Mouse (Mus musculus) gastrocnemius, adult 2 months (tissue): Measurements from ENCODE around the gene Pdia5. TPM values are rescaled to one million over a fixed set of nuclear protein-coding genes. Genes with fewer than 3 reads are reported as not detected.

ENCODE experiments used
- DNase-seq: peaks from one replicate; pipeline ENCODE4 v3.0.0; 2022
- H3K27ac ChIP-seq: fragments of 200-600 bp; 2 replicates; pipeline ENCODE4 v1.8.1; 2022; ENCODE audit warnings: mild to moderate bottlenecking
- H3K4me3 ChIP-seq: fragments of 200-600 bp; 2 replicates; pipeline ENCODE4 v1.8.1; 2022; ENCODE audit warnings: mild to moderate bottlenecking, moderate library complexity
- CTCF ChIP-seq: fragments of 200-600 bp; IDR thresholded peaks from 2 replicates; pipeline ENCODE4 v1.8.1; 2022; ENCODE audit warnings: antibody characterized with exemption, mild to moderate bottlenecking, moderate library complexity
- intact Hi-C: fragments of 180-260 bp; cut with DNase I; formaldehyde crosslinking; loops from one replicate; pipeline ENCODE4 v1.15.1; 2025
- total RNA-seq, 2 experiments: library from RNA; stranded (reverse); gene quantifications; 2 replicates each; pipeline ENCODE4 v1.2.3; 2021

Gene Pdia5
- total RNA-seq, 2 experiments from 2014 or later, result 1.2 to 2.5 TPM

DNA sequence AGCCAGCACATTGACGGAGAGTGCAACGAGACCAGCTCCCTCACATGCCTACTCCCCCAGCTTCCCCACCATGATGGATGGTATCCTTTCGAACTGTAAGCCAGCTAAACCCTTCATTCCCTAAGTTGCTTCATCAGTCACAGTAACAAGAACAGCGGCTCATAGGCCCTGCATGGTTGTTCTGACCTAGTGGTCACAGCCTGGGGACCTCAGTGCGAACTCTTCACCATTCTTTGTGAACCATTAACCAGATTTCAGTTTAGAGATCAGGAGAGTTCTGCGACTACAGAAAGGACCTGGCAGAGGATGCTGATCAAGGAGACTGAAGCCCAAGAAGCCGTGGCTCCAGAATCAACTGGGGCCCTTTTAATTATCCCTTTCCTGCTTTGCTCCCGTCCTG, 13.6 kb upstream of the Pdia5 start:
- Histone ChIP-seq H3K27ac (no peak overlapping the region), H3K4me3 (no peak overlapping the region)
- TF ChIP-seq CTCF, result no peak
- intact Hi-C loops, result no loop called here
- DNase-seq, result no peak

DNA sequence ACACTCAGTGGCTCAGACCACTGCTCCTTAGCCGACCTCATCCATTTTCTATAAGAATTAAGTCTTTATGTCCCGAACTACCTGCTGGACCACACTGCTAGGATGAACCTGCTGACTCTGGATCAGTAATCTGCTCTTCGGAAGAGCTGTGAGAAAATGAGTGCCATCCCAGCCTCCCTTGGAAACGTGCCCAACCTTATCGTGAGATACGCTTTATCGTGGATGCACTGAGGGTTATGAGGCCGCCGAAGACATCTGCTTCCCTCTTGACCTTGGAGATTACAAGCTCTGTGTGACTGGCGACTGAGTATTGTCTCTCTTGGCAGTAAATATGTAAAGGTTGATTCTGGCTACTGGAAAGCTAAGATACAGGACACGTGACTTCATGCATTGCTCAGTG, 11.8 kb upstream of the Pdia5 start:
- intact Hi-C loops, result no loop called here
- H3K27ac ChIP-seq, result no peak overlapping the region
- TF ChIP-seq CTCF, result no peak

GRCm38 (mm10) chr16:35501106-35501760, 10.6 kb upstream of the Pdia5 start:
- no peak overlapping the region for H3K27ac ChIP-seq

More for the DNA sequence above, 11.8 kb upstream of the Pdia5 start:
- H3K4me3 ChIP-seq, result no peak overlapping the region
- DNase-seq, result no peak

DNA sequence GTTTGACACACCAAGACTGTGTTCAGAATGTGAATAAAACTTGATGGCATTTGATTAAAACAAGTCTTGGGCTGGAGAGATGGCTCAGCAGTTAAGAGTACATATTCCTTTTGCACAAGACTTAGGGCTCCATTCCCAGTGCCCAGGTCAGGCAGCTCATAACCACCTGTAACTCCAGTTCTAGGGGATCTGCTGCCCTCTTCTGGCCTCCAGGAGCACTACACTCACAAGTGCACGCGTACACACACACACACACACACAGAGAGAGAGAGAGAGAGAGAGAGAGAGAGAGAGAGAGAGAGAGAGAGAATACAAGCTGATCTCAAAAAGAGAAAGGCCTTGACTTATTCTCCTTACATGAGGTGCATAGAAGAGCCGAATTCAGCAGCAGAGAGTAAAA, 9.7 kb upstream of the Pdia5 start:
- TF ChIP-seq CTCF, result no peak
- no peak for DNase-seq
- Histone ChIP-seq H3K4me3 (no peak overlapping the region), H3K27ac (no peak overlapping the region)
- intact Hi-C loops, result no loop called here

More at GRCm38 (mm10) chr16:35501106-35501760, 10.6 kb upstream of the Pdia5 start:
- intact Hi-C loops, result no loop called here
- TF ChIP-seq CTCF, result no peak
- H3K4me3 ChIP-seq, result no peak overlapping the region
- DNase-seq, result peak; percentile 26

DNA sequence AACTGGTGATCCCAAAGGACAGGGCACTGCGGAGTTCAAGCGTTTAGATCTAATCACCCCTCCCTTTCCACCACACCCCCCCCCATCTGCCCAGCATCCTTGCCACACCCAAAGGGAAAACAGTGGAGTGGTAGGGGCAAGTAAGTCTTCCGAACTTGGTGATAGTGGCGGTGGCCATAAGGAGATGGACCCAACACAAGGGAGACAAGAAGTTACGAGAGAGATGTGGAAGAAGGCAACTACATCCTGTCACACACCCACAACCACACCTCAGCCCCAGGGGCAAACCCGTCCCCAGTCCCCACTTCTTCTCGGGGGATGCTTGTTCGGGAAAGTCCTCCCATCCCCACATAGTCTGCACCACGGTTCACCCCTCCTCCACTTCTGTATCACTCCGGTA, 880 bp downstream of the Pdia5 start:
- TF ChIP-seq CTCF, result no peak
- Histone ChIP-seq H3K27ac (peak overlapping the region; percentile 78), H3K4me3 (peak overlapping the region; percentile 95)
- intact Hi-C loops, result loop anchor here (10.0 kb wide), 1 partner anchor 125 kb away; the partner anchor contains the start of gene Sec22a
- no peak for DNase-seq

- no peak for DNase-seq
- TF ChIP-seq CTCF, result no peak
- intact Hi-C loops, result no loop called here
- Histone ChIP-seq H3K4me3 (peak overlapping the region; percentile 95), H3K27ac (peak overlapping the region; percentile 78; the same call in 1 of the 2 replicates)
These were observed 1.5 kb downstream of the Pdia5 start for GRCm38 (mm10) chr16:35489066-35489718.

GRCm38 (mm10) chr16:35487776-35488175, 2.9 kb downstream of the Pdia5 start:
- Histone ChIP-seq H3K27ac (no peak overlapping the region), H3K4me3 (no peak overlapping the region)
- intact Hi-C loops, result no loop called here
- no peak for TF ChIP-seq CTCF
- no peak for DNase-seq

DNA sequence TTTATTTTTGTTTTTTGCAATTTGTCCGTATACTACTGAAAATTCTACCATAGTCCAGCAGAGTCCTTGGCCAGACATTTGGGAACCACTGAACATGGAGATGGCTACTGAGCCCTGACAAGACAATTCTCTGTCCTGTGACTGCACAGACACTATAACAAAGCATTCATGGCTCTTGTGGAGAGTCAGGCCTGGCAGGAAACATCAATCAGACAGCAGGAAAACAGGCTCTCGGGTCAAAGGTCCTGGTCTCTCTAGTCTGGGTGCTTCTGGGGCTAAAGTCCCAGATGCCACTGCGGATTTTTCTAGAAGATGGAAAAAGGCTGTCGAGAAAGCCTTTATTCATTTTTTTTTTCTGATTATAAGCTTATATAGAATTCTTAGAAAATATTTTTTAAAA, 3.6 kb downstream of the Pdia5 start:
- Histone ChIP-seq H3K4me3 (no peak overlapping the region), H3K27ac (no peak overlapping the region)
- TF ChIP-seq CTCF, result no peak
- DNase-seq, result no peak
- intact Hi-C loops, result no loop called here

- Histone ChIP-seq H3K4me3 (no peak overlapping the region), H3K27ac (no peak overlapping the region)
- no peak for TF ChIP-seq CTCF
- intact Hi-C loops, result no loop called here
- DNase-seq, result no peak
These were observed 5.0 kb downstream of the Pdia5 start for GRCm38 (mm10) chr16:35485711-35486110.

- TF ChIP-seq CTCF, result no peak
- no peak overlapping the region for H3K27ac ChIP-seq
- intact Hi-C loops, result no loop called here
- no peak overlapping the region for H3K4me3 ChIP-seq
- DNase-seq, result no peak
These were observed 6.0 kb downstream of the Pdia5 start for GRCm38 (mm10) chr16:35484526-35485233.

GRCm38 (mm10) chr16:35484105-35484504, 6.6 kb downstream of the Pdia5 start:
- intact Hi-C loops, result no loop called here

GRCm38 (mm10) chr16:35479301-35479700, 11.4 kb downstream of the Pdia5 start:
- no peak for DNase-seq
- intact Hi-C loops, result no loop called here
- Histone ChIP-seq H3K4me3 (no peak overlapping the region), H3K27ac (no peak overlapping the region)
- no peak for TF ChIP-seq CTCF

More at GRCm38 (mm10) chr16:35484105-35484504, 6.6 kb downstream of the Pdia5 start:
- TF ChIP-seq CTCF, result no peak
- Histone ChIP-seq H3K4me3 (no peak overlapping the region), H3K27ac (no peak overlapping the region)
- DNase-seq, result no peak

DNA sequence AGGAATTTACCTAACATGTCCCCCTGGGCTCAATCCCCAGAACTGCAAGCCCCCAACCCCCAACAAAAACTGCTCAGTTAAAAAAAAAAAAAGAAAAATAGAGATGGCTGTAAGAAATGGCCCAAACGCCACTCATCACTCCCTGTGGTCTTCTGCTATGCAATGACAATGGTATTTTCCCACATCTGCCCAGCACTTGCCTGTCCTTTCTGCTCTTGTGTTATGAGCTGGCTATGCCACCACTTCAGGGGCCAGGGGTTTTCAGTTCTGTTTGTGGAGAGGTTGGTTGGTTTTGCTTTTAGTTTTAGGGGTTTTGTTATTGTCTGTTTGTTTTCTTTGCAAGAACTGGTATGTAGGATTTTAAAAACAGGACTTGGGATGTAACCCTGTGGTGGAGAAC, 13.4 kb downstream of the Pdia5 start:
- H3K4me3 ChIP-seq, result no peak overlapping the region
- DNase-seq, result no peak
- no peak overlapping the region for H3K27ac ChIP-seq
- no peak for TF ChIP-seq CTCF
- intact Hi-C loops, result no loop called here
